Mouse (Mus musculus): ENCODE measurements around the gene Trim27.

- no peak for TF ChIP-seq RCOR1 (conservative IDR thresholded peaks at IDR 0.05; ENCODE audit: low read depth, low read length)
- no peak for TF ChIP-seq CTCF (conservative IDR thresholded peaks at IDR 0.05 in 1 of 2, IDR thresholded peaks at IDR 0.05 in 1 of 2; ENCODE audit: low read depth in 2 of 2, low read length in 2 of 2)
- TF ChIP-seq POLR2A (IDR thresholded peaks at IDR 0.05; ENCODE audit: low read depth, low read length): no peak
- no peak for TF ChIP-seq HCFC1 (IDR thresholded peaks at IDR 0.05; ENCODE audit: low read depth, low read length)
- no peak for TF ChIP-seq MXI1 (IDR thresholded peaks at IDR 0.05; ENCODE audit: low read depth, low read length)
- no peak for TF ChIP-seq MAX (IDR thresholded peaks at IDR 0.05; ENCODE audit: low read length)
- no peak for TF ChIP-seq ELF1 (IDR thresholded peaks at IDR 0.05; ENCODE audit: low read depth, low read length)
- no peak for TF ChIP-seq SMC3 (IDR thresholded peaks at IDR 0.05; ENCODE audit: low read depth, low read length)
- TF ChIP-seq USF1 (IDR thresholded peaks at IDR 0.05; ENCODE audit: low read depth, low read length): no peak
- TF ChIP-seq POLR2AphosphoS2 (IDR thresholded peaks at IDR 0.05; ENCODE audit: low read depth, low read length): no peak
These were observed 16.7 kb upstream of the Trim27 start for GRCm38 (mm10) chr13:21162591-21162990.

All from CH12.LX (cell line).